Mouse (Mus musculus) left cerebral cortex, adult 18-20 months (tissue): ENCODE results near the gene Dock2. TPM values are rescaled to one million over a fixed set of nuclear protein-coding genes. Genes with fewer than 3 reads are reported as not detected.

Experiments used
- DNase-seq, 2 experiments: peaks; one replicate each; pipeline ENCODE4 v3.0.0; 2021 to 2022; ENCODE audit warnings: low spot score in 2 of 2, mixed read lengths in 1 of 2
- total RNA-seq, 2 experiments: library from RNA; stranded (reverse); gene quantifications; 2 replicates each; pipeline ENCODE4 v1.2.3; 2021

Gene Dock2
- total RNA-seq, 2 experiments from 2014 or later, result 2.9 to 3.0 TPM

DNA sequence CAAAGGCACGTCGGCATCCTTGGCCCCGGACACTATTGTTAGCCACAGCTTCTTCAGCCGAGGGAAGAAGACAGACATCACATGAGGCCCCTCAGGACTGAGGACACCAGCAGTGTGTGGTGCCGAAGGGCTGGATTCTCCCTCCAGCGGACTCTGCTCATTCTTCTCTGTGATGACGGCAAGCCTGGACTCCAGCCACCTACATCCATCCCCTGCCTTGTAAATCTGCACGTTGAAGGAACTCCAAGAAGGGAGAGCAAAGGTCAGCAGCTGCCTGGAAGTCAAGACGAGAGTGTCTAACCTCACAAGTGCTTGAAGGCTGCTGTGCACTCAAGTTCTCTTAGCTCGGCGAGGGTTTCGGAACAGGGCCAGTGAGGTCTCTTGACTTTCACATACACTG, 428.3 kb downstream of the Dock2 start:
- no peak for DNase-seq

DNA sequence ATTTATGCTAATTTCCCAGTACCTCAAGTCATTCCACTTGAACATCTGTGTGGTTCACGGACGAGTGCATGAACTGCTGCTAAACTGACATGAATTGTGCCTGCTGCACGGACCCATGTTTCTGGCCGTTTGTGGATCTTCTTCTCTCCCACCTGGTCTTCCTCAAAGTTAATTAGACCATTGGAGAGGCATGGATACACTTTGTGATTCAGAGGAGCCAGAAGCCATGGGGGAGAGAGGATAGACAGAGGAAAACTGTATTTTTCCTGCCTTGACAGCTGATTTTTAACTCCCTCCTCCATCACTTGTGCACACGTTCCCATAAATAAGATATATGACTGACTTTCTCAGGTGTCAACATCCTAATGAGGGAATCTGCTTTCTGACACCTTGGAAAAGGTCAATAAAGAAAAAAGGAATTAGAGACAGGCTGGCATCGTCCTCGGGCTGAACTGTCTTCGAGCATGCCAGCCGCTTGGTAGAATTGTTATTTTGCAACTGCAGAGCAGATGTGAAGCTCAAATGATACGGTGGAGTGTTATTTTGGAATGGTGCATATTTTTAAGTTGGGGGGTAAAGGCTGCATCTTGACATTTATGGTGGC, 434.1 kb downstream of the Dock2 start:
- no peak for DNase-seq

DNA sequence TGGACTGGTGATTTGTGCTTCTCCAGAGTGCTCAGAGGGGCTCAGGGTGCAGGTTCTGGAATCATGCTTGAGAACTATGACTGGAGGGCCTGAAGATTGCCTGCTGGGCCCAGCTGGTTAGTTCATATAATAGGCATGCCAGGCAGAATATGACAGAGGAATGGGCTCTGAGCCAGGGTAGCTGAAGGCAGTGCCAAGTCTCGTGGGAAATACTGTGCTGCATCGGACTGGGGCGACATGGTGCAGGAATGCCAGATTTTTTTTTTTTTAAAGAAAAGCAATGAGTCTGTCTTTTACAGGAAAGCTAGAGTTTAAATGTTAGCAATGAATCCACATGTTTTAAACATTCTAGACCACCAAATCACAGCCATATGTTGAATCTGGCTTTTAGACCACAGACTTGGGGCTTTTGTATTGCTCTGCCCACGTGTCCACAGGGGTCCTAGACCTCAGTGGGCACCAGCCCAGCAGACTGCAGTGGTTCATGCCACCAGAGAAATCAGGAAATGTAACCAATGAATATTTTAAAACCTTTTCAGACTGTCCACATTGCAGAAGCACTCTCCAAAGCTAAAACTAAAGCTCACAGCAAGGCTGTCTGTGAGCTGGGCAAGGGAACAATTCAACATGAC, 435.3 kb downstream of the Dock2 start:
- peak; percentile 16 to 17 for DNase-seq

DNA sequence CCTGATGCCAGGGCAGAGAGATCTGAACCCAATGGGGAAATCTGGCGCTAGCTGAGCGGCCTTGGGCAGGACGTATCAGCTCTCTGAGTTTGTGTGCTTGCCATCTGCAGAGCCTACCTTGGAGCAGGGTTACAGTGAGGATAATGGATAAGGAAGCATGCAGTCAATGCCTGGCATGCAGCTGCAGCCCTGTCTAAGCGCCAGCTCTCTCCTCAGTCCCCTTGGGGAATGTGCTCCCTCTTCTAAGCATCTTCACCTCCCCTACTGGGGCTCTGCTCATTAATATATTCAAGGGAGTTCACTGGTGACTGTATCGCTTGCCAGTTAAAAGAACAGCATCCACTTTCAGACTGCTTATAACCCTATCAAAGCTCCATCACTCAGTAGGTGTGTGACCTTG, 439.4 kb downstream of the Dock2 start:
- no peak for DNase-seq

DNA sequence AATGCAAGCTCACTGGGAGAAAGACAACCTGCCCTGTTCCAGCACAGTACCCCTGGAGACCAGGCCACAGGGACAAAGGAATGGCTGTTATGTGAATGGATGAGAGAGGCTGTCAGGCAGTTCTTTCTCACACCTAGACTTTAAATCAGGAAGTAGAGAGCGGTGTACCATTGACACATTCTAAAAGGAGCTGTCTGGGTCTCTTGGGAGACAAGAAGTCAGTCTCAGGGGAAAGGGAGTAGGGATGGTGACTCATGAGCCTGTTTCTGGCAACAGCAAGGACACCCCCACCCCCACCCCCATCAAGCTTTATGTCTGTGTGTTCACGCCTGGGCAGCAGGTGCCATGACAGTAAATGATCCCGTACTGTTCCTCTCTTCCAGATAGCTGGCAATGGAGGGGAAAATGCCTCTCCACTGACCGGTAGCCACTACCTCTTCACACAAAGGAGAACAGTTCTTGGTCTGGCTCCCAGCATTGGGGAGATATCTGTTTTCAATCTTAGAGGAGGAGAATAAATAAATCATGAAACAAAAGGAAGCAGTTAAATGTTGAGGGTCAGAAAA, 439.9 kb downstream of the Dock2 start:
- no peak for DNase-seq

DNA sequence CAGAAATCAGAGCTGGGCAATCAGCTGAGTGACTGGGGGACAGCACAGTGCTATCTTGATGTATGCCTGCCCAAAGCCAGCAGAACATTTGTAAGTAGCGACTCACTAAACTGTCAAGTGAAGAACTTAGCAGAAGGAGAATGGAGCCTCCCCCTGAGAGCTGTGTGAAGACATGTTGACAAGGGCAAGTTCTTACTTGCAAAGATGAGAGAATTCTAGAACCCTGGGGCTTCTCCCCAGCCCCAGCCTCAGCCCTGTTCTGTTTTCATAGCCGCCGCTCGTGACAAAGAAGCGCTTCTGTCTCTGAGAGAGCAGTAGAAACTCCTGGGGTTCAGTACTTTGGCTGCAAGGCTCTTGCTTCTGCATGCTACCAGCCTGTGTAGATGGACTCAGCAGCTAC, 444.0 kb downstream of the Dock2 start:
- no peak for DNase-seq

DNA sequence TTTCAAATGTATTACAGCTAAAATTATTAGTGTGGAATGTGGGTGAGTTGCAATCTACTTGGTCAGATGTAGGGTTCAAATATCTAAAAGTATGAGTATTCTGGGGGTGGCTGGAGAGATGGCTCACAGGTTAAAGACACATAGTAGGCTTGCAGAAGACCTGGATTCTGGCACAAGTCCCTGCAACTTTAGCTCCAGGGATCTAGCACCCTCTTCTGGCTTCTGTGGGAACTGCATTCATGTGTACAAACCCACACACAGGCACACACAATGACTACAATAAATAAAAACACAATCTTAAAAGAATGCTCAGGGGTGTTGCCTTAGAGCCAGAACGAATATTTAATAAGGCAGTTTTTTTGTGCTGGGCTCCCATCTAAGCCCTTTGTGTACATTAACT, 445.8 kb downstream of the Dock2 start:
- DNase-seq, result no peak

DNA sequence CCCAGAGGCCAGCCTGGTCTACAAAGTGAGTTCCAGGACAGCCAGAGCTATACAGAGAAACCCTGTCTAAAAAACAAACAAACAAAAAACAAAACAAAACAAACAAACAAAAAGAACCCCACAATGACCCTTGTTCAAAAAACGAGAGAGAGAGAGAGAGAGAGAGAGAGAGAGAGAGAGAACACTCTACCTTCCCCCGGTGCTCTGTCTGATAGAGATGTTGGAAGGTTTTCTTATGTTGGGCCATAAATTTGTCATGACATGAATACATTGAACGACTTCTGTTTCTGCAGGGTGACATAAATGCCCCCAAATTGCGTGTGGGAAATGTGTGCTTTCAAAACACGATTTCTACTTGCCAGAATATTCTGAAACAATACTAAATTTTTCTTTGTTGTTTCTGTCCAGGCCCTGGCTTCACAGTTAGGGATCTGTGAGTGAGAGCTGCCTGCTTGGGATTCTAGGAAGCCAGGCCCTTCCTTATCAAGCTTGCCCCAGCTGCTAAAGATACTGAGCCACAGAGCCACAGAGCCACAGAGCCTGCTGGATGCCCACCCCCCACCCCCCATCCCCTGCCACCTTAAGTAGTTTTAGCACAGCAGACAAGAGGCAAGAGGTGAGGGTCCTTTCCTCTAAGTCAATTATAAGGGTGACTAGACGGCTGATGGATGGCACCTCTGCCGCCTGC, 451.2 kb downstream of the Dock2 start:
- no peak for DNase-seq

DNA sequence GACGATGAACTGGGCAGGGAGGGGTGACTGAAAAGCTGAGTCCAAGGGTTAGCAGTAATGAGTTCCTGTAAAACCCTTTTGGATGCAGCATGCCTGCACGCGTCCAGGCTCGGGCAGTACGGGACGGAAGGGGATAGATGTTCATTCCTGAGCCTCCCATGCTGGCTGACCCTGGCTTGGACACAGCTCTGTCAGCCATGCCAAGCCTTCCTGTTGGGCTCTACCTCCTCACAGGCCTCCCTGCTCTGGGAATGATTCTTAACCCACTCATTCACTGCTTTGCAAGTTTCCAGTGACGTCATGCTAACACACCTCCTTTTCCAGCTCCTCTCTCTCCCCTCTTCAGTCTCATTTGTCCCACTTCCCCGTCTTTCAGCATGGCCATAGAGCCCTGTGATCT, 460.0 kb downstream of the Dock2 start:
- DNase-seq, result no peak

DNA sequence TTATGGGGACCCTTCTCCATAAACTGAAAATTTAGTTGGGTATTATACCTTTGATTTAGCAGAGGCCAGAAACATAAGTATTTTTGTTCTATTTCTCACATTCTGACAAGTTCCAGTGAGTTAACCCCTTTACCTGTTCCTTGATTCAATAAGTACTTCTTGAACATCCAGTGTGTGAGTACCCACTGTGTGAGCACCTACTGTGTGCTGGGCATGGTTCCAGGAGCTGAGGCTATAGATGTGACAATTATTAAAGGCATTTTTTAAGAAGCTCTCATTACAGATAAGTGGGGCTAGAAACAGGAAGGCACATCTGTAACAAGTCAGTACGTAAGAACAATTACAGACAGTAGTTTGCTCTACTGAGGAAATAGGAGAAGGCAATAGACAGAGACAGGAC, 464.4 kb downstream of the Dock2 start:
- DNase-seq, result no peak

DNA sequence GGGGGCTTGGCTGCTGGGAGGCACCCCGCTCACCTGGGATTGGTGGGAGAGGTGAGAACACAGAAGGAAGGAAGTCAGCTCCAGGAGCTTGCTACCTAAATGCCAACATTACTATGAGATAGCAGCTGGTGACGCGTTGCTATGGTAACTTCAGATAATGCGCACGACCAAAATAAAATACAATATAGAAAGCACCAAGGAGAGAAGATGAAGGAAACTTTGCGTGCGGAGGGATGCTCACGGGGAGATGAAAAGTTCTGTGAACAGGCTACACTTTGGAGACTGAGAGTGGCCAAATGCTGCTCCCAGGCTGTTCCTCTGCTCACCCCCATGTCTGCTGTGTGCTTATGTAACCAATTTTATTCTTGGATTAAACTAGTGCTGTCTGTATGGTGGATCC, 466.7 kb downstream of the Dock2 start:
- peak in 1 of 2 experiments; percentile 30 for DNase-seq

DNA sequence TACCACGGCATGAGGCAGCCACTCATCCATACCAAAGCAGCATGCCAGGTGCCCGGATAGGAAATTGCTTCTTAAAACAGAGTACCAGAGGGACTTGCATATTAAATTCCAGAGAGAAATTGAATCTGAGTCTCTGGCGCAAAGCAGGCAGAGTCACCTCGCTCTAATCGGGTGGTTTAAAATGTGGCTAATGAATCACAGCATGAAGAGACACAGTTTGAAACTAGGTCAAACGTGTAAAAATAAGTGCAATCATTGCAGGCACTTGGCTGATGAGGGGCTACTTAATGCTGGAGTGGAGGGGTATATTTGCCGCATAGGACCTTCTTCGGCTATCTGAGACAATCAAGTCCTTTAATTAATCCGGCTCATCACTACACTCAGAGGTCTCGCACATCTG, 467.5 kb downstream of the Dock2 start:
- no peak for DNase-seq

DNA sequence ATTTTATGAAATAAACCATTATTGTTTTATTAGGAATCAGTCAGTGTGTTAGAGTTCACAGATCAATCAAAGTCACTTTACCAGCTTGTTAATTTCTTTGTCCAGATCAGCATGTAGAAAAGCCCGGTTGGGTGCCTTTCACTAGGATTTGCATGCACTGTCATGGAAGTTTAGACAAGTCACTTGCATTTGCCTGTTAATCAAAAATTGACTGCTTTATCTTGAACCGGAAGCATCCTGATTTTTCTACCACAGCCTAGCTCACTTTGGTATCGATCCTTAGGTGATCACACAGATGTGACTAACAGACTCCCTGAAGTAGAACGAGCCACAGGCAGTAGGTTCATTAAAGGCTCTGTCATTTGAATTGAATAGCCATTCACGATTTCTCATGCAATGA, 468.3 kb downstream of the Dock2 start:
- DNase-seq, result no peak

DNA sequence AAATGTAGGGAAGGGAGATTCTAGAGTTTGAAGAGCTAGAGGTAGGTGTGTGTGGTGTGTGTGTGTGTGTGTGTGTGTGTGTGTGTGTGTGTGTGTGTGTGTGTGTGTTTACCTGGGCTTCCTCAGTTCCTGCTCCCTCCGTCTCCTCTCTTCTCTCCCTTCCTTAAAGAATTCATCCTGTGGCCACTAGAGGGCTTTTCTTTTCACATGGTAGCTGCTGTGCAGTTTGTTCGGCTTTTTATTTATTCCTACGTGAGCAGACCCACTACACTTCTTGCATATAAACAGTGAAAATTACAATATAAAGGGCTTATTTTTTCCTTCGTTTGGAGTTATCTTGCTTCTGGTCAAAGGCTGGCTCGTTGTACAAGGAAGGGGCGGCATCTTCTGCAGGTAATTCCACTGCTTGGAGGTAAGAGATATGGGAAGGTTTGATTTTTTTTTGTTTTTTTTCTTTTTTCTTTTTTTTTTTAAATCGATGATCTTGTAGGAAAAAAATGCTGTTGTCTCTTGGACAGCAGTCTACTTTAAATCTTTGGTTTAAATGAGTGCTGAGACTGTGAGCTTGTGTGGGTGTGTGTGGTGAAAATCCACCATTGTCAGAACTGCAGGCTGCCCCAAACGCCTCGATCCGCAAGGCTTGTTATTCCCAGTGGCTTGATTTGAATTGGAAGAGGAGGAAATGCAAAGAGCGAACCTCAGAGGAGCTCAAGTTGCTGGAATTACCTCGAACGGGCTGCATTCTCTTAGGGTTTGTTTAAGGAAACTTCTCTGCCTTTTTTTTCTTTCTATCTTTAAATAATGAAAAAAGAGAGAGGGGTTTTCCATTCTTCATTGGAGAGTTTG, 468.9 kb downstream of the Dock2 start, which contains the start of gene Fam196b:
Fam196b (plus strand) TSS at position 289 of the 846 bp plus-strand sequence.
- peak; percentile 34 to 49 for DNase-seq

DNA sequence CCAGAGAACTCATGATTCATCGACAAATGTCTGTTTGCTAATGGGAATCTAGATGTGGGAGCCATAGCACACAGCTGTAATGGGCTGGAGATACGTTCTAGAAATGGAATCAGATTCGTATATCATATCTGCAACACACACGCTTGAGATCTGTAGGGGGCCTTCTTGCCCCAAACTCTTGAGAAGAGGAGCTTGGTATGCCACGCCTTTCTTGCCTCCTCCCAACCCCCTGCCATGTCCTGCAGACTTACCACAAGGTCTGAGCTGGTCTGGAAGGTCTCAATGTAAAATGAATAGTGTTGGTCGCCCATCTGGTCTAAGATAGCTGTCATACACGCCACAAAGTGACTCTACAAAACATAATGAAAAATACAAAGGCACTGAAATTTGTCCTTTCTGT, 471.5 kb downstream of the Dock2 start:
- no peak for DNase-seq

DNA sequence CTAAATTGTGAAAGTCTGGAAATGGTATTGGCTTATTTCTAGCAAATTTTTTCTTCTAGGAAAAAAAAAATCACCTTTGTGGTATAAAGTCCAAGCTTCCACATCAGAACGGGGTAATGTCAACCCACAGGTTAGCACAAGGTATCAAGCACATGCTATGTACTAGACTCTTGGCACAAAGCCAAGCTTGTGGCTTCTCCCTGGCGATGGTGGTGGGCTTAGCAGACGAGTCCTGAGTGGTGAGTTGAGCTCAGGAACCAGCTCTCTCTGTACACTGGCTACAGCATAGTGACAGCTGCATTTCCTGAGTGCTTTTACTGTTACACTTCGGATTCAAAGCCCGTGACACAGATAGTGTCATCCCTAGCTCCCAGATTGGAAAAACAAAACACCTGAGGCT, 472.0 kb downstream of the Dock2 start:
- DNase-seq, result no peak

DNA sequence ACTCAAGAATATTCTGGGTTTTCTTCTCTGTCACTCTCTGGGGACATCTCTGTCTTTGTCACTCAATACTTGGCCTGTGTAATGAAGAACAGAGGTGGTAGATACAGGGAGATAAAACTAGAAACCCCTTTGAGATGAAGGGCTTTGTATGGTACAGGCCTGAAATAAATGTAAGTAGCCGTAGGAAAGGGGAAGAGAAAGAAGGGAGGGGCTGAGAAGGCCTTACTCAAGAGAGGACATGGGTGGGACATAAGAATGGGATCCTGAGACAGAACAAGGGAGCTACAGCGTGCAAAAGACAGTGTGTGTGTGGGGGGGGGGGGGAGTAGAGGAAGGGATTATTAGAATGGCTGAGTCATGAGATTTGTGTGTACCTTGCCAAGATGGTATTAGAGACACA, 474.3 kb downstream of the Dock2 start:
- DNase-seq, result no peak

DNA sequence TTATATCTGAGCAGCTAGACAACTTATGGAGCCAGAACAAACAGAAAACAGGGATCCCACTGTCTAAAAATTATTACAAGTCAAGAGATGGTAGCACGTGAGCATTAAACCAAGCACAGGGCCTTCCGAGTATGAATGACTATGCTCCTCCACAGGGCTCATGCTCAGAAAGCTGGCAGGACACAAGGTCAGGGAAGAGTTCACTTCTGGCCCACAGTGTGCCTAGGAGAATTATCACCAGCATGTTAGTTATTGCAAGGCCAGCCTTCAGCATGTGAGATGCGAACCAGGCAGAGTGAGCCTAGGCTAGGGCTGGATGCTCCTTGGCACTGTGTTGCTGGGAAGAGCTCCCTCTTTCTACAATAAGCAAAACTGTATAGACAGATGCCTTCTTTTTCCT, 475.0 kb downstream of the Dock2 start:
- no peak for DNase-seq

DNA sequence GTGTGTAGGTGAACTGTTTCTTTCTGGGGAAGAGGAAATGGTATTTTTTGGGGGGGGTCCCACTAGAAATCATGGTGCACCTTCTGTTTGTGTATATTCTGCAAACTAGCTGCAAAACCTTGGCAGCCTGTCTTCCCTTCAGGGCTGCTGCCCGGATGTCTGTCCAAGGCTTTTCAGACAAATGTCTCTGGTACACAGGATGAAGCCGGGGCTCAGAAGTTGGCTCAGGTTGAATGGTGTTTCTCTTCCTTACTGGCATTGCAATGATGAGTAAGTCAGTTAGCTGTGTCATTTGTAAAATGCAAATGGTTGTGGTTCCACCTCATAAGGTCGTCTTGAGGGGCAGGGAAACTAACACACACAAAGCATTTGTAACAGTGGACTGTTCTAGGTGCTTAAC, 477.5 kb downstream of the Dock2 start:
- DNase-seq, result no peak

DNA sequence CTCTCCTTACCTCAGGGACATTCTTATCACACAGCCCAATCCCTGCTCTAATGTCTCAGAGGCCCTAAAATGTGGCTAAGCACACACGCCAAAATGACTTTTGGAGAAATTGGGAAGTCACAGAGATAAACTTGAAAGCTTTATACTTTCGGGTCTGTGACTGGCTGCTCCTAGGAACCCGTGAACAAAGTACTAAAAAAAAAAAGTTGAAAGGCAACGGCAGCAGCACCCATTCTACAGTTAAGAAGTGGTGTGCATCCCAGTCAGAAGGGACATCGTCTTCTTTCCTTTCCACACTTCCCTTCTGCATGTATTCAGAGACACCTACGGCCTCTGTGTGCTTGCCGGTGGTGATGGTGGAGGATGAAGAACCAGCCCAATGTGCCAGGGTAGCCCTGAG, 483.6 kb downstream of the Dock2 start:
- no peak for DNase-seq

DNA sequence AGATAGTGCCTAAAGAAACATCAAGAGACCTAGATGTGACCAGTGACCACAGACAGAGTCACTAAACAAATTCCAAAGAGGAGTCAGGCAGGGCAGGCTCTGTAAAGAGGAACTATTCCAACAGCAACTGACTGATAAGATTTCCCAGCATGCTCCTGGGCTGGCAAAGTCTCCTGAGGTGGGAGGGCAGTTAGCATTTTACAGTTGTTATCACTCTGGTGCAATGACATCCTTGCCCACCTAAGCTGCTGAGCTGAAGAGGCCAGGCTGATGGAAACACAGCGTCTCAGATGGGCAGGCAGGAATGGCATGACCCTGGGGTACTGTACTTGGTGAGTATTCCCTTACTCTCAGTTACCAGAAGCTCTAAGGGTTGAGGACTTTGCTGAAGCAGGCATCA, 484.1 kb downstream of the Dock2 start:
- DNase-seq, result no peak
